Mouse (Mus musculus) liver, embryonic 16.5 days (tissue): ENCODE results near the gene 1700016K19Rik. TPM values are rescaled to one million over a fixed set of nuclear protein-coding genes. Genes with fewer than 3 reads are reported as not detected.

Experiments used
- ATAC-seq: fragments of 200-750 bp; cut with Nextera tagmentation; 2 replicates; pipeline ENCODE4 v1.8.0; 2017; ENCODE audit warnings: low read depth, mild to moderate bottlenecking, moderate number of reproducible peaks, moderate library complexity
- H3K27ac ChIP-seq: fragments of 300-500 bp; sonication (generic); 2 replicates; pipeline ENCODE4 v1.5.1; 2014; ENCODE audit warnings: mild to moderate bottlenecking, low read length
- H3K27me3 ChIP-seq: fragments of 300-500 bp; sonication (generic); 2 replicates; pipeline ENCODE4 v1.6.1; 2014; ENCODE audit warnings: low read depth, low read length, mixed read lengths; ENCODE audit not compliant: control insufficient read depth, insufficient read depth
- H3K36me3 ChIP-seq: fragments of 300-500 bp; sonication (generic); 2 replicates; pipeline ENCODE4 v1.6.1; 2014; ENCODE audit warnings: mild to moderate bottlenecking; ENCODE audit not compliant: control insufficient read depth, insufficient read depth
- H3K4me1 ChIP-seq: fragments of 300-500 bp; sonication (generic); 2 replicates; pipeline ENCODE4 v1.6.1; 2014; ENCODE audit warnings: low read depth, low read length, mixed read lengths; ENCODE audit not compliant: control insufficient read depth
- H3K4me2 ChIP-seq: fragments of 300-500 bp; sonication (generic); 2 replicates; pipeline ENCODE4 v1.6.1; 2014; ENCODE audit warnings: low read depth, low read length, mixed read lengths
- H3K4me3 ChIP-seq: fragments of 300-500 bp; sonication (generic); 2 replicates; pipeline ENCODE4 v1.5.1; 2014; ENCODE audit warnings: low read depth, mild to moderate bottlenecking, low read length
- H3K9ac ChIP-seq: fragments of 300-500 bp; sonication (generic); 2 replicates; pipeline ENCODE4 v1.6.1; 2014; ENCODE audit warnings: low read depth, low read length
- H3K9me3 ChIP-seq: fragments of 300-500 bp; sonication (generic); replicated peaks from 2 replicates; pipeline ENCODE4 v1.6.1; 2016; ENCODE audit warnings: low read length; ENCODE audit not compliant: control insufficient read depth
- WGBS: fragments of 180-500 bp; shearing (Covaris S2); extraction: QIAGEN DNeasy Blood & Tissue Kit; methylation state at CpG from one replicate; pipeline ENCODE4 v1.1.7; 2014; ENCODE audit not compliant: insufficient replicate concordance; 5-methylcytosine and 5-hydroxymethylcytosine counted together
- polyA plus RNA-seq: library from polyadenylated mRNA; unstranded; fragments of >200 nt; fragmentation: Nextera tagmentation; extraction: Ambion mirVana; gene quantifications from 2 replicates; pipeline ENCODE4 v1.2.1, GENCODE M21; 2015

The 1700016K19Rik gene
- polyA plus RNA-seq, 1 experiment from 2014 or later: not detected

DNA sequence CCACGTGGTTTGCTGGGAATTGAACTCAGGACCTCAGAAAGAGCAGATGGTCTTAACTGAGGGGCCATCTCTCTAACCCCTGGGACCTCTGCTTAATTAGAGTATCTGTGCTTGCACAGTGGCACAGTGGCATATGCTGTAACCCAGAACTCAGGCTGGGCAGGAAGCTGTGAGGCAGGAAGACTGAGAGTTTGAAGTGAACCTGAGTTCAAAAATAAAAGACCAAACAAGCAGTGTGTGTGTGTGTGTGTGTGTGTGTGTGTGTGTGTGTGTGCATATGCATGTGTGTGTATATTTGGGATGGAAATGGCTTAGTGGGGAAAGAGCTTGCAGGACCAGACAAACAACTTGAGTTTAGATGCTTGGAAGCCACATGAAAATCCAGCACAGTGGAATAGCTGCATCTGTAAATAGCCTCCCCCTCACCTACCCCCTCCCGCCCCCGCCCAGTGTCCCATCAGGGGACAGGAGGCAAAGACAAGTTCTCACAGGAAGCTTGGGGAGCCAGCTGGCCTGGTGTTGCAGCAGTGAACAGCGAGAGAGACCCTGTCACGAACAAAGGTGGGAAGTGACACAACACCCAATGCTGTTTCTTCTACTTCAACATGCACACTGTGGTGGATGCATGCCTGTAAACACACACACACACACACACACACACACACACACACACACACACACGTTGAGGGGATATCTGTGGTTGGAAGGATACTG lies 38.0 kb downstream of the 1700016K19Rik start:
- Histone ChIP-seq H3K9ac (no peak overlapping the region), H3K27me3 (no peaks in the 10 kb centered on the region), H3K36me3 (no peaks in the 10 kb centered on the region), H3K4me2 (no peak overlapping the region), H3K27ac (no peak overlapping the region), H3K4me1 (no peaks in the 10 kb centered on the region), H3K9me3 (no peaks in the 10 kb centered on the region), H3K4me3 (no peak overlapping the region)
- no peak for ATAC-seq
- WGBS: 32% methylated on average over 6 of the region's 6 CpGs

DNA sequence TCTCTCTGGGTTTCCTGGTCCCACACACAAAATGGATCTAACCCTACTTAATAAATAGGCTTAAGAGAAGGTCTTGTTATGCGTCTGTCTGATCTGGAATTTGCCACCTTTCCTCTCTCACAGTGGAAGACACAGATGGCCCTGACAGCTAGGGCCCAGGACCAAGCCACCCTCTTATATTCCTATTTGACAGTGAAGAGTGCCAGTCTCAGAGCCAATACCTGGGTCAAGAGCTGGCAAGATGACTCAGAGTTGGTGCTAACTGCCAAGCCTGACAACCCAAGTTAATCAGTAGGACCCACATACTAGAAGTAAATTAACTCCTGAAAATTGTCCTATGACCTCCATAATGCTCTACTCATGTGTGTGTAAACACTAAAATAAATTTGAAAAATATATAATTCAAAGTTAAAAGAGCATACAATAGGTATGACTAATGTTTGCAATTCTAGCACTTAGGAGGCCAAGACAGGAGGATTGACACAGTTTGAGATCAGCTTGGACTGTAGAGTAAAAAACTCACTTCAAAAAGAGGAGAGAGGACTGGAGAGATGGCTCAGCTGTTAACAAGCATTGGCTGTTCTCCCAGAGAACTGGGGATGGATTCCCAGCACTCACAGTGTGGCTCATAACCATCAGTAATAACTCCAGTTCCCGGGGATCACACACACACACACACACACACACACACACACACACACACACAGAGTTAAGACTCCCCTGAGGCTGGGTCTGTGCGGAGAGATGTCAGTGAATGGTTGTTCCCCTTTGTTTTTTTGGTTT lies 39.8 kb downstream of the 1700016K19Rik start:
- no peaks in the 10 kb centered on the region for H3K9me3 ChIP-seq
- no peaks in the 10 kb centered on the region for H3K27me3 ChIP-seq
- no peak overlapping the region for H3K9ac ChIP-seq
- no peak overlapping the region for H3K4me3 ChIP-seq
- H3K4me2 ChIP-seq: no peak overlapping the region
- no peak for ATAC-seq
- H3K4me1 ChIP-seq: no peaks in the 10 kb centered on the region
- no peak overlapping the region for H3K27ac ChIP-seq
- 64% methylated on average over 3 of the region's 3 CpGs for WGBS
- H3K36me3 ChIP-seq: no peaks in the 10 kb centered on the region

- no peak for ATAC-seq
- Histone ChIP-seq H3K27me3 (no peaks in the 10 kb centered on the region), H3K4me3 (no peak overlapping the region), H3K27ac (no peak overlapping the region), H3K9ac (no peak overlapping the region), H3K36me3 (no peaks in the 10 kb centered on the region), H3K9me3 (no peaks in the 10 kb centered on the region), H3K4me1 (no peaks in the 10 kb centered on the region), H3K4me2 (no peak overlapping the region)
- 41% methylated on average over 8 of the region's 8 CpGs for WGBS
Observed at GRCm38 (mm10) chr11:76040106-76040505, 40.4 kb downstream of the 1700016K19Rik start.

- H3K4me2 ChIP-seq: no peak overlapping the region
- no peak overlapping the region for H3K4me3 ChIP-seq
- no peak overlapping the region for H3K27ac ChIP-seq
- H3K9ac ChIP-seq: no peak overlapping the region
- no peaks in the 10 kb centered on the region for H3K27me3 ChIP-seq
- WGBS: 68% methylated on average over 4 of the region's 4 CpGs
- H3K36me3 ChIP-seq: no peaks in the 10 kb centered on the region
- H3K4me1 ChIP-seq: no peaks in the 10 kb centered on the region
- ATAC-seq: no peak
- no peaks in the 10 kb centered on the region for H3K9me3 ChIP-seq
Observed at GRCm38 (mm10) chr11:76040761-76041376, 41.2 kb downstream of the 1700016K19Rik start.

DNA sequence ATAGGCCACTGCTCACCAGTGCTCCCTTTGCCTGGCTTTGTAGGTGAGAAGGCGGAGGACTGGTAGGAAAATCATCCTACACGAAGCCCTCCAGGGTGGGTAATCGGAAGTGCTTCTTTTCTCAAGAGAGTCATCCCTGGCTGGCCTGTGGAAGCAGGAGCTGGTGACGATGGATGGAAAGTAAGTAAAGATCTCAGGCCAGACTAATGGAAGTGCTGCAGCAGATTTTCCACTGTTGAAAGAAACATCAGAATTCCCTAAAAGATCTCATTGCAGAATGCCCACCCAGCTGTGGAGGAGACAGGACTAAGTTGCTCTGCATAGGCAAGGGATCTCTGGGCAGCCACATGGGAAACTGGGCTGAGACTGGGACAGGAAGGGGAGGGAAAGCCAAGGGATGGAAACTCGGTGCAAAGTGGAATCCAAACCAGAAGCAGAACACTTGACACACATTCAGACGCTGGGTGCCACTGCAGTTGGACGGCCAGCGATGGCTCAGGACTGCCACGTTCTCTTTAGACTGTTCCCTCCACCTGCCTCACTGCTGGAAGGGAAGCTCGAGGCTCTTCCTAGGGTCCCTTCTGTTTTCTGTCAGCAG lies 42.4 kb downstream of the 1700016K19Rik start:
- no peak overlapping the region for H3K4me3 ChIP-seq
- no peaks in the 10 kb centered on the region for H3K27me3 ChIP-seq
- H3K4me1 ChIP-seq: no peaks in the 10 kb centered on the region
- no peaks in the 10 kb centered on the region for H3K9me3 ChIP-seq
- H3K36me3 ChIP-seq: no peaks in the 10 kb centered on the region
- no peak overlapping the region for H3K9ac ChIP-seq
- H3K4me2 ChIP-seq: no peak overlapping the region
- no peak for ATAC-seq
- 56% methylated on average over 10 of the region's 10 CpGs for WGBS
- no peak overlapping the region for H3K27ac ChIP-seq

GRCm38 (mm10) chr11:76042882-76043281 lies 43.2 kb downstream of the 1700016K19Rik start:
- Histone ChIP-seq H3K4me2 (no peak overlapping the region), H3K27me3 (no peaks in the 10 kb centered on the region), H3K36me3 (no peaks in the 10 kb centered on the region), H3K4me1 (no peaks in the 10 kb centered on the region), H3K9ac (no peak overlapping the region), H3K9me3 (no peaks in the 10 kb centered on the region), H3K27ac (no peak overlapping the region), H3K4me3 (no peak overlapping the region)
- WGBS: 48% methylated on average over 5 of the region's 5 CpGs
- no peak for ATAC-seq

DNA sequence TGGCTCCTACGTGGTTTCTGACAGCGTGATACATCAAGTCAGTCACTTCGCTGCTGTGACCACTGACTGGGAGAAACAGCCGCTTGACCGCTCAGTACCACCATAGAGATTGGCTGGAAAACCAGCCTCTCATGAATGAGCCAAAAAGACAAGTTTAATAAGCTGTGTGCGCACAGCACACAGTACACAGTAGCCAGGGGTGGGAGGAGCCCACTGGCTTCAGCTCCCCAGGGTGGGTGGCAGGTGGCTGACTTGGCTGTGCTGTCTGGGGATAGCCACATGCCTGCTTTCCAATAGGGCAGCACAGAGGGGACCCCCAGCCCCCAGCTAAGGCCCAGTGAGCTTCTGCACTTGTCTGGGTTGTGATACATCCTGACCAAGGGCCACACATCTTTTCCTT lies 44.8 kb downstream of the 1700016K19Rik start:
- no peak overlapping the region for H3K4me3 ChIP-seq
- no peak overlapping the region for H3K4me2 ChIP-seq
- H3K4me1 ChIP-seq: no peaks in the 10 kb centered on the region
- H3K36me3 ChIP-seq: no peaks in the 10 kb centered on the region
- no peak overlapping the region for H3K9ac ChIP-seq
- no peak for ATAC-seq
- no peaks in the 10 kb centered on the region for H3K27me3 ChIP-seq
- WGBS: 70% methylated on average over 6 of the region's 6 CpGs
- H3K9me3 ChIP-seq: no peaks in the 10 kb centered on the region
- no peak overlapping the region for H3K27ac ChIP-seq

GRCm38 (mm10) chr11:76045367-76045766 lies 45.7 kb downstream of the 1700016K19Rik start:
- Histone ChIP-seq H3K9ac (no peak overlapping the region), H3K4me1 (no peaks in the 10 kb centered on the region), H3K36me3 (no peaks in the 10 kb centered on the region), H3K27ac (no peak overlapping the region), H3K4me2 (no peak overlapping the region), H3K9me3 (no peaks in the 10 kb centered on the region), H3K4me3 (no peak overlapping the region), H3K27me3 (no peaks in the 10 kb centered on the region)
- 65% methylated on average over 6 of the region's 6 CpGs for WGBS
- no peak for ATAC-seq
